Mouse (Mus musculus) lung, postnatal 0 days (tissue): ENCODE results near the gene Ppp2r3d. TPM values are rescaled to one million over a fixed set of nuclear protein-coding genes. Genes with fewer than 3 reads are reported as not detected.

Experiments
- ATAC-seq: fragments of 200-750 bp; cut with Nextera tagmentation; 2 replicates; pipeline ENCODE4 v1.8.0; 2017; ENCODE audit warnings: moderate library complexity
- DNase-seq: peaks from one replicate; pipeline ENCODE4 v3.0.0-alpha.2; 2016; ENCODE audit warnings: low spot score
- H3K27ac ChIP-seq: fragments of 300-500 bp; sonication (generic); 2 replicates; pipeline ENCODE4 v1.5.1; 2014; ENCODE audit warnings: antibody characterized with exemption, mild to moderate bottlenecking, low read length, mixed read lengths
- H3K27me3 ChIP-seq: fragments of 300-500 bp; sonication (generic); replicated peaks from 2 replicates; pipeline ENCODE4 v1.6.1; 2014; ENCODE audit warnings: low read length, mixed read lengths; ENCODE audit not compliant: insufficient read depth
- H3K36me3 ChIP-seq: fragments of 300-500 bp; sonication (generic); 2 replicates; pipeline ENCODE4 v1.6.1; 2014; ENCODE audit warnings: low read length, mixed read lengths; ENCODE audit not compliant: insufficient read depth
- H3K4me1 ChIP-seq: fragments of 300-500 bp; sonication (generic); 2 replicates; pipeline ENCODE4 v1.6.1; 2014; ENCODE audit warnings: antibody characterized with exemption, low read depth, low read length, mixed read lengths; ENCODE audit not compliant: insufficient read depth
- H3K4me2 ChIP-seq: fragments of 300-500 bp; sonication (generic); replicated peaks from 2 replicates; pipeline ENCODE4 v1.6.1; 2014; ENCODE audit warnings: low read depth, mild to moderate bottlenecking, low read length, moderate library complexity, mixed read lengths
- H3K4me3 ChIP-seq: fragments of 300-500 bp; sonication (generic); 2 replicates; pipeline ENCODE4 v1.5.1; 2014; ENCODE audit warnings: low read depth, low read length
- H3K9ac ChIP-seq: fragments of 300-500 bp; sonication (generic); replicated peaks from 2 replicates; pipeline ENCODE4 v1.6.1; 2014; ENCODE audit warnings: low read depth, mild to moderate bottlenecking
- H3K9me3 ChIP-seq: fragments of 300-500 bp; sonication (generic); 2 replicates; pipeline ENCODE4 v1.6.1; 2016; ENCODE audit warnings: low read length, mixed read lengths
- CTCF ChIP-seq: IDR thresholded peaks from 2 replicates; pipeline ENCODE4 v1.5.1; 2016; ENCODE audit warnings: antibody characterized with exemption, mild to moderate bottlenecking
- EP300 ChIP-seq: IDR thresholded peaks from 2 replicates; pipeline ENCODE4 v1.6.1; 2016; ENCODE audit warnings: antibody characterized with exemption, mild to moderate bottlenecking, control low read depth
- WGBS: fragments of 180-500 bp; shearing (Covaris S2); extraction: QIAGEN DNeasy Blood & Tissue Kit; methylation state at CpG from one replicate; pipeline ENCODE4 v1.1.7; 2014; 5-methylcytosine and 5-hydroxymethylcytosine counted together
- polyA plus RNA-seq: library from polyadenylated mRNA; unstranded; fragments of >200 nt; fragmentation: Nextera tagmentation; extraction: Ambion mirVana; gene quantifications from 2 replicates; pipeline ENCODE4 v1.2.1, GENCODE M21; 2015

Gene Ppp2r3d
- polyA plus RNA-seq, 1 experiment from 2014 or later: 118 TPM

GRCm38 (mm10) chr9:124425411-124425885, 51.2 kb downstream of the Ppp2r3d start:
- H3K27ac ChIP-seq: peak overlapping the region; percentile 99
- H3K4me2 ChIP-seq: peak overlapping the region; percentile 70
- H3K36me3 ChIP-seq: no peaks in the 10 kb centered on the region
- 1% methylated on average over 41 of the region's 47 CpGs for WGBS
- H3K4me1 ChIP-seq: no peaks in the 10 kb centered on the region
- H3K9me3 ChIP-seq: no peaks in the 10 kb centered on the region
- TF ChIP-seq CTCF: no peak
- TF ChIP-seq EP300: peak; percentile 60; the same call in 1 of the 2 replicates
- H3K9ac ChIP-seq: peak overlapping the region; percentile 60
- ATAC-seq (peak; percentile 20), DNase-seq (peak; percentile 97)
- H3K27me3 ChIP-seq: no peaks in the 10 kb centered on the region
- peak overlapping the region; percentile 73 for H3K4me3 ChIP-seq

GRCm38 (mm10) chr9:124424542-124425410, 51.9 kb downstream of the Ppp2r3d start:
- ATAC-seq (peak; percentile 56), DNase-seq (peak; percentile 99)
- Histone ChIP-seq H3K9ac (peak overlapping the region; percentile 76), H3K4me1 (no peaks in the 10 kb centered on the region), H3K36me3 (no peaks in the 10 kb centered on the region), H3K27ac (peak overlapping the region; percentile 99), H3K27me3 (no peaks in the 10 kb centered on the region), H3K4me3 (peak overlapping the region; percentile 73), H3K9me3 (no peaks in the 10 kb centered on the region), H3K4me2 (peak overlapping the region; percentile 70)
- 0% methylated on average over 48 of the region's 48 CpGs for WGBS
- no peak for TF ChIP-seq CTCF
- peak; percentile 87 for TF ChIP-seq EP300

- peak overlapping the region; percentile 99 for H3K27ac ChIP-seq
- no peak for DNase-seq
- no peaks in the 10 kb centered on the region for H3K27me3 ChIP-seq
- H3K9ac ChIP-seq: peak overlapping the region; percentile 76
- WGBS: under 1% methylated on average over 27 of the region's 27 CpGs
- no peak for ATAC-seq
- H3K4me1 ChIP-seq: no peaks in the 10 kb centered on the region
- TF ChIP-seq EP300 (no peak; the same call in 1 of the 2 replicates), CTCF (no peak)
- H3K4me3 ChIP-seq: peak overlapping the region; percentile 73
- H3K36me3 ChIP-seq: no peaks in the 10 kb centered on the region
- no peaks in the 10 kb centered on the region for H3K9me3 ChIP-seq
- H3K4me2 ChIP-seq: peak overlapping the region; percentile 70
Measured at GRCm38 (mm10) chr9:124424292-124424541, 52.5 kb downstream of the Ppp2r3d start.

- ATAC-seq: peak; percentile 65
- 1% methylated on average over 73 of the region's 74 CpGs for WGBS
- Histone ChIP-seq H3K4me3 (peak overlapping the region; percentile 73), H3K9me3 (no peaks in the 10 kb centered on the region), H3K27me3 (no peaks in the 10 kb centered on the region), H3K4me2 (peak overlapping the region; percentile 70), H3K36me3 (no peaks in the 10 kb centered on the region), H3K9ac (peak overlapping the region; percentile 76), H3K4me1 (no peaks in the 10 kb centered on the region), H3K27ac (peak overlapping the region; percentile 99)
- peak; percentile 56; the same call in 1 of the 2 replicates for TF ChIP-seq EP300
- 0 out of 2 replicates have a peak, but pooled peaks have one; percentile 3 for TF ChIP-seq CTCF
- peak; percentile 99 for DNase-seq
Measured at GRCm38 (mm10) chr9:124423552-124424291, 53.0 kb downstream of the Ppp2r3d start.

- H3K27ac ChIP-seq: peak overlapping the region; percentile 99
- peak overlapping the region; percentile 76 for H3K9ac ChIP-seq
- peak overlapping the region; percentile 73 for H3K4me3 ChIP-seq
- H3K36me3 ChIP-seq: no peaks in the 10 kb centered on the region
- H3K4me2 ChIP-seq: peak overlapping the region; percentile 70
- no peaks in the 10 kb centered on the region for H3K4me1 ChIP-seq
- H3K9me3 ChIP-seq: no peaks in the 10 kb centered on the region
- WGBS: 0% methylated on average over 59 of the region's 59 CpGs
- H3K27me3 ChIP-seq: no peaks in the 10 kb centered on the region
- ATAC-seq: peak; percentile 55
- TF ChIP-seq EP300: peak; percentile 37
- TF ChIP-seq CTCF: peak; percentile 46
- peak; percentile 100 for DNase-seq
Measured at GRCm38 (mm10) chr9:124422900-124423551, 53.7 kb downstream of the Ppp2r3d start.

- Histone ChIP-seq H3K4me2 (peak overlapping the region; percentile 70), H3K36me3 (no peaks in the 10 kb centered on the region), H3K4me1 (no peaks in the 10 kb centered on the region), H3K27ac (peak overlapping the region; percentile 99), H3K9ac (no peak overlapping the region), H3K4me3 (peak overlapping the region; percentile 73), H3K9me3 (no peaks in the 10 kb centered on the region), H3K27me3 (no peaks in the 10 kb centered on the region)
- ATAC-seq (no peak), DNase-seq (peak; percentile 80)
- TF ChIP-seq EP300: no peak
- no peak for TF ChIP-seq CTCF
- WGBS: 5% methylated on average over 21 of the region's 25 CpGs
Measured at GRCm38 (mm10) chr9:124422427-124422826, 54.3 kb downstream of the Ppp2r3d start.
